Mouse (Mus musculus) ES-Bruce4 (cell line): Measurements from ENCODE around the gene Olfr544.

ENCODE experiments used
- CTCF ChIP-seq: IDR thresholded peaks from one replicate; pipeline ENCODE4 v1.8.1; 2011; ENCODE audit warnings: low read depth, low read length
- EP300 ChIP-seq: IDR thresholded peaks from 2 replicates; pipeline ENCODE4 v1.6.1; 2011; ENCODE audit warnings: low read depth, low read length; ENCODE audit not compliant: insufficient read depth
- POLR2A ChIP-seq: IDR thresholded peaks from one replicate; pipeline ENCODE4 v1.8.1; 2011; ENCODE audit warnings: low read length; ENCODE audit not compliant: insufficient read depth

- TF ChIP-seq EP300: no peak
- no peak for TF ChIP-seq CTCF
- TF ChIP-seq POLR2A: no peak
Observed at GRCm38 (mm10) chr7:102499473-102499872, 11.4 kb upstream of the Olfr544 start, which contains the start of gene Olfr545.
